Mouse (Mus musculus) c-Kit-positive CD71-negative TER-119-negative erythroid progenitor cells, embryonic 14.5 days (primary cell): ENCODE measurements around the gene Gm10563.
"Not testable (repeated sequence)": the region's sequence is repeated elsewhere in the genome, so short reads cannot be mapped to it uniquely, and the experiment has no call there.

Experiments used
- DNase-seq: peaks from one replicate; pipeline ENCODE4 v3.0.0-alpha.2; 2013; ENCODE audit warnings: low read depth

The Gm10563 gene

DNA sequence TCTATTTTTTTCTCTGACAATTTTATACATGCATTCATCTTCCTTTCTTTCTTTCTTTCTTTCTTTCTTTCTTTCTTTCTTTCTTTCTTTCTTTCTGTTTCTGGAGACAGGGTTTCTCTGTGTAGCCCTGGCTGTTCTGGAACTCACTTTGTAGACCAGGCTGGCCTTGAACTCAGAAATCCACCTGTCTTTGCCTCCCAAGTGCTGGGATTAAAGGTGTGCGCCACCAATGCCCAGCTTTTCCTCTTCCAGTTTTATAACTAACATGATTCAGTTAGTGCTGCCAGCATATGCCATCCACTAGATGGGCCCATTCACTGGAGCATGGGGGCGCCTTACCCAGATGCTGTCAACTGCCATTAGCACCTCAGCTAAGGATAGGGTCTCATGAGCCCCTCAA lies at the start of gene Gm10563:
Gm10563 (minus strand) TSS at position 101 of the 400 bp plus-strand sequence.
- DNase-seq: not testable (repeated sequence)

DNA sequence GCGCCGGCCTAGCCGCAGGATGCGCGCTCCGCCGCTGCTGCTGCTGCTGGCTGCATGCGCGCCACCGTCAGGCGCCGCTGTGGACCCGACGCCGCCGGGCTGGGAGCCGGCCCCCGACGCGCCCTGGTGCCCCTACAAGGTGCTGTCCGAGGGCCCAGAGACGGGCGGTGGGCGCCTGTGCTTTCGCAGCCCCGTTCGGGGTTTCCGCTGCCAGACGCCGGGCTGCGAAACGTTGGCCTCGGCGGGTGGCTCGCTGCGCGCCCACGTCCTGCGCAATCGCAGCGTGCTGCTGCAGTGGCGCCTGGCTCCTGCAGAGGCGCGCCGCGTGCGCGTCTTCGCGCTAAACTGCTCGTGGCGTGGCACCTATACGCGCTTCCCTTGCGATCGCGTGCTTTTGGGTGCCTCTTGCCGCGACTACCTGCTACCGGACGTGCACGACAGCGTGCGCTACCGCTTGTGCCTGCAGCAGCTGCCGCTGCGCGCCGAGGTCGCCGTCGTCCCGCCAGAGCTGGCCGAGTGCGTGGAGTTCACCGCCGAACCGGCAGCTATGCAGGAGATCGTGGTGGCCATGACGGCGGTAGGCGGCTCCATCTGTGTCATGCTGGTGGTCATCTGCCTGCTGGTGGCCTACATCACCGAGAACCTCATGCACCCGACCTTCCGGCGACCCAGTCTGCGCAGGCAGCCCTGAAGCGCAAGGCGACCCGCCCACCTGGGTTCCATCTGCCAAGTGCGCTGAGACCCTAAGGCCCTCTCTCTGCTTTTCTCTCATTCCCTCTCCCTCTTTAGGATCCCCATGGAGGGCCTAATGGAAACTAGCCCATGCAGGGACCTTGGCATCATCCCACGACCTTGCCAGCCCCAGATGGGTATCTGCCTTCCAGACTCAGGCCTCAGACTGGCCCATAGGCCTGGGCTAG lies 49.5 kb upstream of the Gm10563 start:
- DNase-seq: no peak

DNA sequence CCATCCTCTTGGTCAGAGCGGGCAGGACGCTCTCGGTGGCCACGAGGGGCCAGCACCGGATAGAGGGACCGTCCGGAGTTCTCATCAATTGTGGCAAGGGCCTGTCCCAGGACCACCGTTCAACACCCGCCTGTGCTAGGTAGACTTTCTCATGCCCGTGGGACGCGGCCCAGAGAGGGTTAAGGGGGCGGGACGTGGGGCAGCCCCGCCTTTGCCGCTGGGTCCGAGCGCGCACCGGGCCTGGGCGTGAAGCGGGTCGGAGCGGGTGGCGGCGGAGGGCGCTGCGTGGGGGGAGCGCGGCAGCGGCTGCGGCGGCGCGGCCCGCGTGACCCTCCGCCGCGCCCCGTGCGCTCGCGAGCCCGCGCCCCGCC lies 48.9 kb upstream of the Gm10563 start, which contains the start of gene Fndc10:
Fndc10 (plus strand) TSS at position 232 of the 371 bp plus-strand sequence.
- no peak for DNase-seq

DNA sequence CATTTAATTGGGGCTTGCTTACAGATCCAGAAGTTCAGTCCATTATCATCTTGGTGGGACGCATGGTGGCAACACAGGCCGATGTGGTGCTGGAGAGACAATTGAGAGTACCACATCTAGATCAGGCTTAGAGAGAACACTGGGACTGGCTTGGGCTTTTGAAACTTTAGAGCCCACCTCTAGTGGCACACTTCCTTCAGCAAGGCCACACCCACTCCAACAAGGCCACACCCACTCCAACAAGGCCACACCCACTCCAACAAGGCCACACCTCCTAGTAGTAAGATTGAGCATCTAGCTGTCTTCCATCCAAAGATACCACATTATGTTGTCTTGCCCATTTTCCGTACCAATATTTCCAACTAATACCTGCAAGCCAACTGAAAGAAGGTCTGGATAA lies 47.2 kb upstream of the Gm10563 start:
- no peak for DNase-seq

DNA sequence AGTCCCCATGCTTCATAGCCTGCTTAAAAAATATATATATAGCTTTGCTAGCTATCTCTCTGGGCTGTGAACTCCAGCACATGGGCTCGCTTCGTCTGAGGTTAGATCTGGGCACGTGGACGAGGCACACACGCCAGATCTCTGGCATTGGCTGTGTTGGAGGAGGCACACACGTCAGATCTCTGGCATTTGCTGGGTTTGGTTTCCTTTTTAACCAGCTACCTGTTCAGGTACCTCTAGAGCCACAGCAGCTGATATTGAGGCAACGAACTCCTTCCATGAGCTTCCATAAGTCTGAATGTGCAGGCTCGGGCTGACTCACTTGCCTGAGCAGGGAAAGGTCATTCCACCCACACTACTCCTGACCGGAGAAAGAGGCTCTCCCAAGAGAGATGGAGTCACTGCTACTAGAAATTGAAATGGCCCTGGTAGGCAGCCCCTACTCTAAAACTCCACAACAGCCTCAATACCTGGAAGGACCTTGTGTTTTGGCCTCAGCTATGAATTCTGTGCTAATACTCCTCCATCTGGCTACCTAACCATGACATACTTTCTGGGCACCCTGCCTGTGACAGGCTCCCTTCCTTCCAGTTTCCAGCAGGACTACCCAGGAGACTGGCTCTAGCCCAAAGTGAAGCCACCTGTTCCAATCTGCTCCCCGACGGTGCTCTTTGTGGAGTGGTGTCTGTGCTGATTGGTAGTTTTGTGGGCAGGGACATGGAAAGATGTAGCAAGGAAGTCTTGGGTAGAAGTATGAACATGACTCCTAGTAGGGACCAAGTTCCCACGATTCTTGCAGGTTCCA lies 45.6 kb upstream of the Gm10563 start:
- DNase-seq: no peak

DNA sequence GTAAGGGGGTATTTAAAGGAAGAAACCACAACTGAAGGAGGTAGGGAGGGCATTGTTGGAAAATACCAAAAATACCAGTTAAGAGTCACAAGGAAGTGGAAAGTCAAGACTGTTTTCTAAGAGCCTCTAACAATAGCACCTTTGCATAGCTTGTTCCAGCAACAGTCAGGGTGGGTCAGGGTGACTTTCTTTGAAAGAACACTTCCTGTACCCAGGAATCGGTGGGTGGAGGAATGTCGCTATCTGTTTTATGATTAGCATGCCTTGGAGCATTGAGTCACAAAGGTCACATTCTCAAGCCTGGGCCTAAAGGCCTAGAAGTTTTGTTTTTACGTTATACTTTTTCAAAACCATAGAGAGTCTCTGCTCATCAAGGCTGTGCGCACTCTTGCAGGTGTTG lies 42.6 kb upstream of the Gm10563 start:
- not testable (repeated sequence) for DNase-seq

DNA sequence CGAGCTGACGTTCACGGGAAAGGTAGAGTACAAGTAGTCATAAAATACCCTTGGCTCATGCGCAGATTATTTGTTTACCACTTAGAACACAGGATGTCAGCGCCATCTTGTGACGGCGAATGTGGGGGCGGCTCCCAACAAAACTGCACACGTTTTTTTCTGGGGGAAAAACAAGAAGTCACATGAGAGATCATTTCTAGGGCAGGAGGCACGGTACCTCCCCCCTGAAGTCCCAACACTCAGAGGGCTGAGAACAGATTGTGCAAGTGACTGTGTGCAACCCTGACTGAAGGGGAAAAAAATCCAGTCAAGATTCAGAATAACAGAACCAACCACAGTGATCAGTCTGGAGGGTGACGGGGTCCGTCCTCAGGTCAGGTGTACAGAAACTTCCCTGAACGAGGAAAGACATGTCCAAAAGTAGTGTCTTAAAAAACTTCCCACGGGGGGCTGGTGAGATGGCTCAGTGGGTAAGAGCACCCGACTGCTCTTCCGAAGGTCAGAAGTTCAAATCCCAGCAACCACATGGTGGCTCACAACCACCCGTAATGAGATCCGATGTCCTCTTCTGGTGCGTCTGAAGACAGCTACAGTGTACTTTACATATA lies 38.6 kb upstream of the Gm10563 start:
- DNase-seq: not testable (repeated sequence)

DNA sequence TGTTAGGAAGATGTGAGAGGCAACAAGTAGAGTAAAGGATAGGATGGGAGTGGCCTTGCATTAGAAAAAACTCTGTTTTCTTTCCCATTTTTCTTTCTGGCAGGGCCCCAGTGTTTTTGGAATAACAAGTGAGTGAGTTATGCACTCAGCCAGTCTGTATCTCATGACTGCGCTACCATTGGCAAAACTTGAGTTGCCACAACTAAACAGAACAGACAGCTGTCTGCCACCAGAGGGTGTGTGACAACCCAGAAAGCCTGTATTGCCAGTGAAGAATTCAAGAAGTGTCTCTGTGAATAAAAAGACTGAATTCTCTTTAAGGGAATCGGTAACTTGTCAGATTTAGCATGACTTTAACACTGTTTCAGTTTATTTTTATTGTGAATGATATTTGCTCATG lies 30.8 kb upstream of the Gm10563 start:
- DNase-seq: no peak

DNA sequence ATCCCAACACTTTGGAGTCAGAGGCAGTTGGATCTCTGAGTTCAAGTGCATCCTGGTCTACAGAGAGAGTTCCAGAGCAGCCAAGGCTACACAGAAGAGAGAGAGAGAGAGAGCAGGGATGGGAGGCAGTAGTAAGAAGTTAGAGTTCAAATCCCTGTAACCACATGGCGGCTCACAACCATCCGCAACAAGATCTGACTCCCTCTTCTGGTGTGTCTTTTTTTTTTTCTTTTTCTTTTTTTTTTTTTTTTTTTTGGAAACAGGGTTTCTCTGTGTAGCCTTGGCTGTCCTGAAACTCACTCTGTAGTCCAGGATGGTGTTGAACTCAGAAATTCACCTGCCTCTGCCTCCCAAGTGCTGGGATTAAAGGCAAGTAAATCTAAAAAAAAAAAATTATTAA lies 26.9 kb upstream of the Gm10563 start:
- no peak for DNase-seq

DNA sequence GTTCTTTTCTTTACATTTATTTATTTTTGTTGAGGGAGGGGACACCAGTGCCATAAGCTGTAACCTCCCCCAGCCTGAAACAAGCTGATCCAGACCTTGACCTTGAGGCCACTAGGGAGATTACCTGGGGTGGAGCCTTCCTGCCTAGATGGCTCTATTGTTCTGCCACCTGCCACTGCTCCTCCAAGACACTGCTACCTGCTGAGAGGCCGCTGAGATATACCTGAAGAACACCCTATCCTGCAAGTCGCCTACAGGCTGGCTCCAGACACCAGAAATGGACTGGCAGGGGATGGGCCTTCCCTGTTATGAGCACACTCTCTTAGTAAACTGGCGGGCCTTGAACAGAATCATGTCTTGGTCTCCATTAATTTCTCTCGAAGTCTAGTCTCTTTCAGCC lies 25.0 kb upstream of the Gm10563 start:
- DNase-seq: not testable (repeated sequence)

DNA sequence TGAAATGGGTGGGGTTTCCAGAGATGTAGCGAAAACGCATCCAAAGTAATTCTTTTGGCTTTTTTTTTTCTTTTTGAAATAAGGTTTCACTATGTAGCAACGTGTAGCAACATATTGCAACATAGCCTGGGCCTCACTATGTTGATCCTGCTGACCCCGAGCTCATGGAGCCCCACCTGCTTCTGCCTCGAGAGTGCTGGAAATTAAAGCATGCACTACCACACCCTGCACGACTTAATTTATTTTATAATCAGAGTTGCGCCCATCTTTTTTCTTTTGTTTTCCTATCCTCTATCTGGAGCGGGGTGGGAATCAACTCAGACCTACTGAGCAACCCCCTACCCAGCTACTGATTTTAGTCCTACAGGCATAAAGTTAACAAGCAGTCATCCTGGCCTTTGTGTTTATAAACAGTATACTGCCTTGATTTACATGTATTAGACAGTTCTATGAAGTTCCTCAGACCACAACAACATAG lies 24.4 kb upstream of the Gm10563 start:
- DNase-seq: no peak

DNA sequence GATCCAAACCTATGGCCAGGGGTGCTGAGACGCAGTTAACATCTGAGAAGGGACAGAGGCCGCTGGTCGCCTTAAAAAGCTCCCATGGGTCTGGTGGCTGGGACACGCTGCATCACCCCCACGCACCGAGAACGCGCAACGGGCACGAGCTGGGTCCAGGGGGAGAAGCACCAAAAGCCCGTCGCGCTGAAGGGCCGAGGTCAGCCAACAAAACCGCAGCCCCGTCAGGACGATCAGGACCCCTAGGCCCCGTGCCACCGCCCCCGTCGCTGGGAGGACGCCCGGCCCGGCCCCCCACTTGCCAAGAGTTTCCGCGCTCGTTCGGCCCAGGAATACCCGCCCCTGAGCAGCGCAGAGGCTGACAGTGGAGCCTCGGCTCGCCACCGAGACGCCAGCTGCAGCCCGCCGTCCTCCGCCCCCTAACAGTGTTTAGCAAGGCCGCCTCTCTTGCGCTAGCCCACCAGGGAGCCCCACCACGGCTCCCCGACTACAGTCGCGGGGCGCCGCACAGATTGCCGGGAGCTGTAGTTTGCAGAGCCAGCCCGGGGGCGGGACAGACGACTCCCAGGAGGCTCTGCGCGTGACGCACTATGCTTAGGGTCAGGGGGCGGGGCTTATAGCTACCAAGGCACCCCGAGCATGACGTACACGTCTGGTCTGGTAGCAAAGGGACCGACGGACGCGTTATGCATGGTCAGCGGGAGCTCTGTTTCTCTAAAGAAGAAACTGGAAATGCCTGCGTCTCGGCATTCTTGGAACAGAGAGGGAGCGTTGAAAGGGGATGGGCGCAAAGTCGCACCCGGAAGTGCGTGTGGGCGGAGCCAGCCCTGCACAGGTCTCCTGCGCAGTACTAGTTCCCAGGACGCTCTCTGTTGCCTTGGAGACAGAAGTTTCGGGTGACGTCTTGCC lies 23.7 kb upstream of the Gm10563 start, which contains the start of gene Mib2:
Mib2 (minus strand) TSS at position 510 of the 909 bp plus-strand sequence.
- peak; percentile 93 for DNase-seq

DNA sequence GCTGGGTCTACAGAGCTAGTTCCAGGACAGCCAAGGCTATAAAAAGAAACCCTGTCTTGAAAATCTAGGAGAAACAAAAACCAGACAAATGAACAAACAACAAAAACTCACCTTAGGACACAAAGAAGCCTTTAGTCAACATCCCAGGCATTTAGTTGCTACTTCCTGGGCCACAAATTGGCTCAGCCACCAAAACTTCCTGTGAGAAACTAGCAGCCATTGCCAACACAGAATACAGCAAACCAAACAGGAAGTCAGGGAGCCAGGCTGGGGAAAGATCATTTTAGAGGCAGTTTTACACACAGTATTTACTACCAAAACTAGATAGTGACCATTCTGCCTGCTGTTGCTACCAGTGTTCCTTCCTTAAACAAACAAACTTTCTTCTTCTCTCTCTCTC lies 21.7 kb upstream of the Gm10563 start:
- no peak for DNase-seq

DNA sequence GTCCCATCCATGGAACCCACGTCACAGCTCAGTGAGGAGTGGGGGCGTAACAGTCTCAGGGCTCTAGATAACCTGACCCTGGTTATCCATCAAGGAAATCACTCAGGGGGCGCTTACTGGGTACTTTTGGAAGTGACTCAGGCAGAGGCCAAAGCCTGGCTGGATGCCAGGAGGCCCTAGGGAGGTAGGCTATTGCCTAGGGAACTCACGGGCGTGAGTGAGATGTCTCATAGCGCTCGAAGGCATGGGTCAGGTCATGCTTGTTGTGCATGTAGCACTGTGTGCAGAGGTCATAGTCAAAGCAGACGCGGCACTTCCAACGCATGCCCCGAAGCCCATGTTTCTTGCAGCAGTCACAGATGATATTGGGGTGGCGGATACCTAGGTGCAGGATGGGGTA lies 15.4 kb upstream of the Gm10563 start:
- no peak for DNase-seq

DNA sequence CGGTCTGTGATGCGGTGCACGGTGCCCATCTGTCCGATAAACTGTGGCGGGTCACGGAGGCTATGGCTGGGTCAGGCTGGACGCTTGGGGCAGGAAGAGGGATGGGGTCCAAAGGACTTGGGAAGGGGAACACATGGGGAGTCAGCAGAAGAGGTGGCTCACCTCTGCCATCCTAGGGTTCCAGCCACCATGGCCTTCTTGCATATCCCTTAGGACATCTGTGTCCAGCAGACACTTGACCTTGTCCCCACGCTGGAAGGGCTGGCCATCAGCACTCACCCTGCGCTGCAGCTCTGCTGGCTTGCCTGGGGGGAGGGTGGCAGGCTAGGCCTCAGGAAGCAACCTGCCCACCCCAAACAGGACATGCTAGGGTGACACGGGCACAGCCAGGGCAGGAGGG lies 13.8 kb upstream of the Gm10563 start:
- DNase-seq: no peak

DNA sequence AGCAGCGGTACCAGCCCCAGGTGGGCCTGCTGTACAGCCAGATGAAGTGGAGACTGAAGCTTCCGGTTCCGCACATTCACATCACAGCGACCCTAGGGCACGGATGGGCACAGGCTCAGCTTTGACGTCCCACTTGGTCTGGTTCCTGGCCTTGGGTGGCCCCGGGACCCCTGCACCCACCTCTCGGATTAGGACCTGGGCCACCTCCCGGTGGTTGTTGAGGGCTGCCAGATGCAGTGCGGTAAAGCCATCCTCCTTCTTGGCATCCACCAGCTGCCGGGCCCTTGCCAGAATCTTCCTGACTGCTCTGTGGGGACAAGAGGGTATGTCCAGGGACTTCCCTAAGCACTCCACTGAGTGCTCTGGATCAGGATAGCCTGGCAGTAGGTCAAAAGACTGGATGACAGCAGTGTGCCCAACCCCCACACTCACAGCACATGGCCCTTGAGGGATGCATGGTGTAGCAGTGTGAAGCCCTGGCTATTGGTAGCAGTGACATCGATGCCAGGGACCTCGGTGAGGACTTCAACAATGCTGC lies 11.1 kb upstream of the Gm10563 start:
- no peak for DNase-seq

DNA sequence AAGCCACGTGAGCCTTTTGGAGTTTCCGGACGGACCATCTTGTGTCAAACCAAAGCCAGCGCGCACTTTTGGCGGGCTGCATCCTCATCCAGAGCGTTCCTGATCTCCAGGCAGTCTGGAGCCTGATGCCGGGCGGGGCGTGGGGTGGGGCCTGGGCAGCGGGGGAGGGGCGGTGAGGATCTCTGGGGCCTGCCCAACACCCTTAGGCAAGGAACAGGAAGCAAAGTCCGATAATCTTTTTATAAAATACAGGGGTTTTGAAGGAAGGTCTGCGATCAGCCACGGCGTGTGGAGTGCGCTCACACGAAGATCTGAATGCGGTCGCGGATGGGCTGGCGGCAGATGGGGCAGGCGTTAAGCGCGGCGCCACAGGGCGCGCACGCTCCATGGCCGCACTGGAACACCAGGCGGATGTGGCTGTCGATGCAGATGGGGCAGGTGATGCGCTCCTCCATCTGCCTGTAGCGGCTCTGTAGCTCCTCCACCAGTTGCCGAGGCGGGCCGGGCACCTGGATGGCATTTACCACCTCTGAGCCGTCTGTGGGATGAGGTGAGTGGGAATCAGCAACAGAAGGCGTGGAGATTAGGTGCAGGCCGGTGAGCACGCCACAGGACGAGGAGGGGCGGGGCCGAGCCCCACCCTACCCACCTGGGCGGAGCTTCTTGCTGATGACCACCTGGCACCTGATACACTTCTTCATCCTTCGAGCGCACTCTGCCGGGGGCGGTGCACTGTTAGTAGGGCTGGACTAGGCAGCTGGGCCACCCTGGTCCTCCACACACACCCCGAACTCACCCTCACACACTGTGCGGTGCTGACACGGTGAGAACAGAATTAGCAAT lies 9.5 kb upstream of the Gm10563 start:
- no peak for DNase-seq

DNA sequence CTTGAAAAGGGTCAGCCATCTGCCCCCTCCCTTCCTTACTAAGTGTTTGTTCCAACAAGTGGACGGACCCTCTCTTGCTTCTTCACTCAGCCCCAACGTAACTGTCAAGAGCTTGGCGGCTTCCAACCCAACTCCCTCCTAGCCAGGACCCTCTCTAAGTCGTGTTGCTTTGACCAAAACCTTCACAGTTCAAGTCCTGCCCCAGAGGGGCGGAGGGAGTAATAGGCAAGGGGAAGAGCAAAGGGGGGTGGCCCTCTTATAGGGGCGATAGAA lies 8.9 kb upstream of the Gm10563 start:
- DNase-seq: no peak

DNA sequence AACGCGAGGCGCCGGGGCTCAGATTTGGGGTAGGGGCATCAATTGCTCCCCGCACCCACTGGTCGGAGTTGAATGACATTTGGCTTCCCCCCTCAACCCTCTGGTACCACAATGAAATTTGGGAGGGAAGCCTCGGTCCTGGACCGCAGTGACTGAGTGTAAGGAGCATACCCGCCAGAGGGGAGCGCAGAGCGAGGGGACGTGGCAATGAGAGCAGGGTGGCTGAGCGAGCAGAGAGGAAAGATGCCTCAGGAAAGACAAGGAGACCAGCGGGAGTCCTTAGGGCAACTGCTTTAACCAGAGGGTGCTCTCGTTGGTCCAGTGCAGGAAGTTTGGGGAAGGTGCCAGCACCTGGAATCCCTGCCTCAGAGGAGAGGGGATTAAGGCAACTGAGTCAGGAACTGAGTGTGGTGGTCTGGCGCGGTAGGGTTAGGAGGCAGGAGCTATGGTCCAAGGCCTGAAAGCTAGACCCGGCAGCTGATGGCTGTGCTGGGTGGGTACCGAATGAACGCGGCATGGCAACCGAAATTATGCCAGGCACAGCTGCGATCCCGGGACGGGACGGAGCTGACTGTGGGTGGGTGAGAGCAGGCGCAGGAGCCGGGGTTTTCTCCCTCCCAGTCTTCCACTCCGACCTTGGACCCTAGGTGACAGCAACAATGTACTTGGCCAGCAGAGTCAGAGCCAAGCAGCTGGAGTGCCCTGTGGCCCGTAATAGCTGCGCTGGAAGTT lies 8.4 kb upstream of the Gm10563 start:
- no peak for DNase-seq

DNA sequence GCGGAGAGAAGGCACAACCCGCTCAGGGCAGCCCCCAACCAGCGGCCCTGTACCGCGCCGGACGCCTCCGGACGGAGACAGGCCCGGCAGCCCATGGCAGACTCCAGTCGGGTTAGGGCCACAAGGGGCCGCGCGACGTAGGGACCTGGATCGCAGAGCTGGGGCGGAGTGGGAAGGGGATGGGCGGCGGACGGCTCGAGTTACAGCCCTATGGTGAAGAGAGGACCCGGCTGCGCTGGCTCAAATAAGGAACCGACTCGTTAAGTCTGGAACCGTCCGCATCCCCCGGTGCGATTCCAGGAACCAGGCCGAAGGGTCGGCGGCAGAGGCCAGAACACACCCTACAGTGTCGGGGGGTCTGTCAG lies 7.9 kb upstream of the Gm10563 start, which contains the start of gene Mmp23:
Mmp23 (minus strand) TSS at position 299 of the 365 bp plus-strand sequence.
- DNase-seq: no peak
